Mouse (Mus musculus) large intestine, adult 2 months (tissue): ENCODE data around the gene Sirpa. TPM values are rescaled to one million over a fixed set of nuclear protein-coding genes. Genes with fewer than 3 reads are reported as not detected.

Source experiments
- DNase-seq: peaks from one replicate; pipeline ENCODE4 v3.0.0-alpha.2; 2012; ENCODE audit warnings: low read depth, low spot score
- WGBS: fragments of 180-500 bp; shearing (Covaris S2); methylation state at CpG from one replicate; pipeline ENCODE4 v1.1.7; 2018; 5-methylcytosine and 5-hydroxymethylcytosine counted together
- polyA plus RNA-seq: library from polyadenylated mRNA; depleted of rRNA; stranded (reverse); fragments of >200 nt; gene quantifications from 2 replicates; pipeline ENCODE4 v1.2.3, GENCODE M21; 2012; rRNA removed

The Sirpa gene
- 16.6 and 20.4 TPM in 2 replicates for polyA plus RNA-seq

DNA sequence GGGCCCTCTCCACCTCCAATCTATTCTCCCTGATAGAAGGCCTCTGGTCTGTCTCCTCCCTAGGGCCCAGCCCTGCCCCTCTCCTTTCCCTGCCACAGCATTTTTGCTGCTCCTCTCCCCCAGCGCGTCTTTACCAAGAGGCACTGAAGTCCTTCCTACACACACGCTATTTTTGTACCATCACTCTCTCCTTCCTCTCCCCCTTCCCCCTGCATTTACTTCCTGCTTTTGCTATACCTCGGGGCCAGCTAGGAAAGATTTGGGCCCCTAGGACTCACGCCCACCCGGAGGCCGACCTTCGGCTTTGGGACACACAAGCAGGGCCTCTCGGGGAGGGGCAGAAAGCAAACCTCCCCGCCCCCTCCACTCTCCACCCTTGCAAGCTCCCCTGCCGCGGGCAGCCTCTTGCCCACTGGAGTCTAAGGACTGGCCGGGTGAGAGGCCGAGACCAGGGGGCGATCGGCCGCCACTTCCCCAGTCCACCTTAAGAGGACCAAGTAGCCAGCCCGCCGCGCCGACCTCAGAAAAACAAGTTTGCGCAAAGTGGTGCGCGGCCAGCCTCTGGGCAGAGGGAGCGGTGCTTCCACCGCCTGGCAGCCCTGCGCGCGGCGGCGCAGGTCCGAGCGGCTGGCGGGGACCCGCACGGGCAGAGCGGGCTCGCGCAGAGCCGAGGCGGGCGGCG lies at the start of gene Sirpa:
Gene Sirpa (plus strand): TSS at position 377 of the 682 bp plus-strand sequence.
- DNase-seq = no peak
- 1% methylated on average over 41 of the region's 43 CpGs for WGBS

- WGBS = 50% methylated on average over 4 of the region's 4 CpGs
- DNase-seq = no peak
Measured at GRCm38 (mm10) chr2:129544448-129544847, 48.2 kb upstream of the Sirpa start.

DNA sequence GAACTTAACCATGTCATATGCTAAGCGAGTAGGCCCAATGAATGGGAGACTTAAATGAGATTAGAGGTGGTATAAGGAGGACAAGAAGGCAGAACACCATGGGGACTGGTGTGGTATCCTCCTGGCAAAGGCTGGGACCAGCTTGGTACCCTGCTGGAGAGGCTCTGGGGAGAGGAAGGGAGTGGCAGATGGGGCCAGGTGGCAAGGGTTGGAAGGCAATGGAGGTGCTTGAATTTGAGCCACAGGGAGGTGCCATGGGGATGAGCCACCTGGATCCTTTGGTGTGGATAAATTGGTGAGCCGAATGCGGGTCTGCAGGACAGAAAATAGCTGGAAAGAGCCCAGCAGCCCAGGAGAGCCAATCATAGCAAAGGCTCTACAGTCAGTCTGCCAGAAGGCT lies 47.7 kb upstream of the Sirpa start:
- DNase-seq = no peak
- WGBS = 81% methylated on average over 3 of the region's 3 CpGs

GRCm38 (mm10) chr2:129545596-129545995 lies 47.0 kb upstream of the Sirpa start:
- no peak for DNase-seq
- 74% methylated on average over 7 of the region's 7 CpGs for WGBS

DNA sequence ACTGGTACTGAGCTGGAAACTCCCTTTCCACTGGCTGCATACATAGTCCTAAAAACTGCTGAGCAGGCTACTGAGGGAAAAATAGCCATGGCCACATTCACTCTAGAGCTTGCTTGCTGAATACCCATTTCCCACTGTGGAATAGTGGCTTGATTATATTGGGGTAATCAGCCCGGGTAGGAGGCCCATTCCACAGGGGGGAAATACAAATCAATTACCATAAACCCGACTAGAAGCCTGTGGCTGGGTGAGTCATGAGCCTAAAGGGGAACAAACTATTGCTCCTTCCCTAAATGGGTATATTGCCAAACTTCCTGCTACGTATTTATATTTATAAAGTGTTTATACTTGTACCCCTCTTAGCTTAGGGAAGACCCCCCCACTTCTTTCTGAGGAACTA lies 45.9 kb upstream of the Sirpa start:
- 33% methylated on average over 3 of the region's 3 CpGs for WGBS
- no peak for DNase-seq

DNA sequence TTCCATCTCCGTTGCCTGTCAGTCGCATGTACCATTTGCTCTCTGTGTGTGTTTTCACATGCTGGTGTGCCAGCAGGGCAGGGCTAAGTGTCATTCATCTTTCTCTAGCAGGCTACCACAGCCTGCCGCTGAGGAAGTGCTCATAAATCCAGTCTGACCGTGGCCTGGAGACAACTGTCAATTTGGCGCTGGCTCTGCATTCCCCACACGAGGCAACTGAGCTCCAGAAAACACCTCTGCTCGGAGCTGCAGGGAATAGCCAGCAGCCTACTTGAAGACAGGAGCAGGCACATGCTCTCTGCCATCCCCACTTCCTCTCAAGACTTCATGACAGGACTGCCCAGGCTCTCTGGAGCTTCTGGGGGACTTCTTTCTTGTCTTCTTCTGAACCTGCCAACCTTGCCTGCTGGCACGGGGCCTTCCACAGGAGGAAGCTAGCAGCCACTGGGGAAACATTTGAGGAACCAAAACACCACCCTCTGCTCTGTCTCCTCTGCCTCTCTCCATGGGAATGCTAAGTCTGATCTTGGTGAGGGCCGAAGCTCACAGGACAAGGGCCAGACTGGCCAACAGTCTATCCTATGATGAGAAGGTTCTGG lies 43.0 kb upstream of the Sirpa start:
- no peak for DNase-seq
- WGBS = 36% methylated on average over 9 of the region's 9 CpGs

- DNase-seq = no peak
- WGBS = 46% methylated on average over 2 of the region's 2 CpGs
Measured at GRCm38 (mm10) chr2:129550781-129551180, 41.9 kb upstream of the Sirpa start.

GRCm38 (mm10) chr2:129556081-129556480 lies 36.6 kb upstream of the Sirpa start:
- 72% methylated on average over 6 of the region's 6 CpGs for WGBS
- no peak for DNase-seq

- DNase-seq = no peak
- 37% methylated on average over 12 of the region's 12 CpGs for WGBS
Measured at GRCm38 (mm10) chr2:129558008-129558874, 34.4 kb upstream of the Sirpa start.

- no peak for DNase-seq
- 47% methylated on average over 3 of the region's 3 CpGs for WGBS
Measured at GRCm38 (mm10) chr2:129558875-129559219, 33.8 kb upstream of the Sirpa start.

- WGBS = 71% methylated on average over 3 of the region's 3 CpGs
- DNase-seq = no peak
Measured at GRCm38 (mm10) chr2:129561796-129562195, 30.8 kb upstream of the Sirpa start.

- DNase-seq = no peak
- WGBS = 75% methylated on average over 5 of the region's 5 CpGs
Measured at GRCm38 (mm10) chr2:129563944-129564709, 28.5 kb upstream of the Sirpa start.

DNA sequence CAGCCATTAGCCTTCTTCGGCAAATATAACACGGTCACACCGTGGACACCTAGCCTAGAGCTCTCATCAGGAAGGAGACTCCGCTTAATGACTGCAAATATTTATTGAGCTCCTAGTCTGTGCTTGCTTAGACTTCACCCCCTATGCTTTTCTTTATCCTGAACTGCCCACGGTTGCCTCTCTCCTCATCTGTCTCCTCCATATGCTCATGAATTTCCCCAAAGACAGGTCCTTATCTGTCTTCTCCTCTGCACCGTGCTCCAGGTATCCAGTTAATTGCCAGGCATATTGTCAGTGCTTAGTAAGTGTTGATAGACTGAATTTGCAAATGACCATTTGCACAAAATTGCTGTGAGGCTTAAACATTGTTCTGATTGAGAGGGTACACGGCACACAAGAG lies 23.5 kb upstream of the Sirpa start:
- 51% methylated on average over 7 of the region's 7 CpGs for WGBS
- no peak for DNase-seq

DNA sequence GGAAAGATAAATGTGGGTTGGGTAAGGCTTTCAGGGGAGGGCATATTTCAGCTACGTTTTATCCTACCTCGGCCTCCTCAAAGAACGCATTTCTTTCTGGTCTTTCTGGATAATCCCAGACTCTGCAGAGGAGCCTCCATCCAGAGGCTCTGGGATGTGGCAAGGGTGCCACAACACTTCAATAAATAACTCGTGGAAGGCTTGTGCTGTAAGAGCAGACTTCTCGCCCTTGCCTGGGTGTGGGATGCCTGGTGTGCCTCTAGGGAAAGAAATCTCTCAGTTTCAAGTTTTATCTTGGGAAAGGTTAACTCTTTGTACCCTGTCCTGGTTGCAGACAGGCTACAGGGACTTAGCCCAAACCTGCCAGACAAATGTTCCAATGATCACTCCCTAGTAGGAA lies 23.1 kb upstream of the Sirpa start:
- 63% methylated on average over 5 of the region's 5 CpGs for WGBS
- no peak for DNase-seq

- no peak for DNase-seq
- WGBS = 30% methylated on average over 4 of the region's 4 CpGs
Measured at GRCm38 (mm10) chr2:129573701-129574273, 18.8 kb upstream of the Sirpa start.

DNA sequence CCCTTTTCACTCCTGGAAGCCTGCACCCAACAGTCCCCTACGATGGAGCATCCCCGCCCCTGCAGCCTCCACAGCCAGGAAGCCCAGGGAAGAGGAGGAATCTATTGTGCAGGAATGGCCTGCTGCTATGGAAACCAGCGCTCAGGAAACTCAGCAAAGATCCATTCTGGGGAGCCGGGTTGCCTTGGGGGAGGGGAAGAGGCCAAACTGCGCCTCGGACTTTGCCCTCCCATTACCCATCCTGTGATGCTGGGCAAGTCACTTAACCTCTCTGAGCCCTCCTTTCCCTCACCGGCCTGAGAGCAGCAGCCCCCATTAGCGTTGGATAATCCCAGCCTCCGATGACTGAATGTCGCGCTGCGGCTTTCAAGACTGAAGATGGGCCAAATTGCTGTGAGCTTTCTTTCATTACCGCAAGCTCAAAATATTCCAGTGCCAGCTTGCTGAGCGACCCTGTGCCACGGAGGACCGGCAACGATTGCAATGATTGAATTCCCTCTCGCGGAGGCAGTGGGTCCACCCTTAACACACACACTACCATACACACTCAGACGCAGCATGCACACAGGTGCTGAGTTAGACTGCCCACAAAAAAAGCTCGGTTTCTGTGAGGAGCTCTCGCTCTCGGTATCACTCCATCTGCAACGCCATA lies 18.1 kb upstream of the Sirpa start:
- DNase-seq = no peak
- WGBS = 20% methylated on average over 24 of the region's 24 CpGs

DNA sequence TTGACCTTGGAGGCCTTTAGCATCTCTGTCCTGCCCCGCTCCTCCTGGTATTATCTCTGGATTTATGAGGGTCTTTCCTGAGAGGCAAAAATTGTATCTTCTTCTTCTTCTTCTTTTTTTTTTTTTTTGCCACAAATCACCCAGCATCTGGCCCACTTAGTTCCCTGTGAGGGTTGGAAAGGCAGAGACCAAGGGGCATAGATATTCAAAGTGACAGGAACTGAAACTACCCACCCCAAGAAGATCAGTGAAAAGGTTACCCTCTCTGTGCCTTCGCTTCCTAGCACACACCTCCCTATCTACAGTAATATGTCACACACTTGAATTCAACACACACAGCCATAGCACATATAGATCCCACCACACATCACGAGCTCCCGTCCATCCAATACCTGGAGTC lies 17.5 kb upstream of the Sirpa start:
- whole genome bisulfite sequencing = 86% methylated on average over 4 of the region's 4 CpGs
- no peak for DNase-seq

DNA sequence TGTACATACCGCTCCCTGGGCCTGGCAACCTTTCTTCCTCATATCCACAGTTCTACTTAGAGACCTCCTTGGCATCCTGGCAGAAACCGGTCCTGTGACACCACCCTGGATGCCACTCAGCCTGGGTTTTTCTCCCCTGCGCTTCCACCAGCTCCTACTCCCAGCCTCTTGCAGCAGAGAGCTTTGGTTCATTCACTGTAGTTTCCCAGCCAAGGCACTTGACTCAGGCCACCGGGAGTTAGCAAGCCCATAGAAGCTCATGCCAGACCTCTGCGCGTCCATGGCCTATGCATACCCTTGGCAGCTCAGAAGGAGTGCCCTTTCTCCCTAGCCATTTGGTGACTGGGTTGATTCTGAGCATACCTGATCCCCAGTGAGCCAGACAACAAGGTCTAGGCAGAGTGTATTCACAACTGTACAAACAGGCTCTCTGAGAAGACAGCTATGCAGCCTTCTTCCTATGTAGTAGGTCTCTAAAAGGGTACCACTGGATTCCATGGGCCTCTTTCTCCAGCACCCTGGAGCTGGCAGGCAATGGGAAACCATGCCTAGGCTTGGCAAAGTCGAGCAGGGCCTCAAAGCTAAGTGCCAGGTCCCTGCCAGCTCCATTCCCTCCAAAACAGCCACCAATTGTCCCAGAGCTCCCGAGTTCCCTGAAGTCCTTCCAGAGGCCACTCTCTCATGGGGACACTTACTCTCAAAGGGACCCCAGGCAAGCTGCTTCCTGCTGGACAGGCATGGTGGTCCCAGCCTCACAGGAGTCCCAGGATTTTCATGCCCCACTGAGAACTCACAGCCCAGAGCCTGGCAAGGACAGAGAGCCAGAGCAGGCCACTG lies 15.8 kb upstream of the Sirpa start:
- DNase-seq = no peak
- 77% methylated on average over 8 of the region's 8 CpGs for WGBS
